Mouse (Mus musculus): ENCODE data around the gene Snrpc. TPM values are rescaled to one million over a fixed set of nuclear protein-coding genes. Genes with fewer than 3 reads are reported as not detected.

Snrpc gene
- polyA plus RNA-seq, 1 experiment from 2014 or later: 242 TPM

DNA sequence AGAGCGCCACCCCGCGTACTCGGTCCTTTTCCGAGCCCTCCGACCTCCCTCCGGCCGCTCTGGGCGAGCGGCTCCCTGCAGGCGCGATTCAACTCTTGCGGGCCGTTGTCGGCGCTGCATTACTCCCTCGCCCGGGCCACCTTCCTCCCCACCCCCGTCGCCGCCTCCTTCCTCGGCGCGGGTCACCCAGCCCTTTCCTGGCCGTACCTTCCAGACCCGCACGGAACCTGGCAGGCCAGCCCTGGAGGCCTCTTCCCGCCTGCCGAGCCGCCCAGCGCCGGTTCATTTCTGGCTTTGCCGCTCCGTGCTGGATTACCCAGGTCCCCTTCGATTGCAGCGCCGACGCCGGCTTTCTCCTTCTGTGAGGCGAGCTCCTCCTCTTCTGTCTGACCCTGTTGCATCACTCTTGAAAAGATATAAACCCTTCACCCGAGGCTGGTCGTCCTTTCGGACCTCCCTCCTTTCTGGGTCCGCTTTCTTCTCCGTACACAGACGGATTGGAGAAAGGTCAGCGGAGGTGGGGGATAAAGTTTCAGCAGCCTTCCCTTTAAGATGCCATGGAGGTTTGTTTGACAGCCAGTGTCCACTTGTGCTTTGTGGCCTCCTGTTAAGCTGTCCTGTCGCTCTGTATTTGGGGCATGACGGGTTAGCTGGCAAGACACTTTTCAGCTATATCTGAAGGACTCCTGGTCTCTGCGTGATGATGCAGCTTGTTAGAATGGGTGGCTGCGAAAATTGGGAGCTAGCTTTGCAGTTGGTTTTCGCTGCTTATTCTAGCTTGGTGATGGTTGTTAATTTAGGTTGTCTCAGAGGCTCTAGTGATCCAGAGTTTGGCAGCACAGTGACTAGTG lies 19.1 kb downstream of the Snrpc start:
- H3K27me3 ChIP-seq (replicated peaks; ENCODE audit: control insufficient read depth, insufficient read depth, low read length): no peaks in the 10 kb centered on the region
- H3K4me1 ChIP-seq (ENCODE audit: control insufficient read depth, insufficient read depth, low read length): peaks cover 18% of the 10 kb centered on the region
- peak overlapping the region; percentile 94 for H3K4me3 ChIP-seq (ENCODE audit: low read length)
- H3K27ac ChIP-seq (ENCODE audit: low read length): peak overlapping the region; percentile 81
- H3K9me3 ChIP-seq (ENCODE audit: control insufficient read depth, low read length): no peaks in the 10 kb centered on the region
- H3K9ac ChIP-seq (ENCODE audit: low read depth, low read length): peak overlapping the region; percentile 92
- peak; percentile 78 for ATAC-seq
- 1% methylated on average over 52 of the region's 52 CpGs for WGBS
- peak overlapping the region; percentile 92 for H3K4me2 ChIP-seq (ENCODE audit: low read depth, low read length)
- peaks cover 3% of the 10 kb centered on the region; the same call in 1 of the 2 replicates for H3K36me3 ChIP-seq (ENCODE audit: control insufficient read depth, insufficient read depth, low read length)

DNA sequence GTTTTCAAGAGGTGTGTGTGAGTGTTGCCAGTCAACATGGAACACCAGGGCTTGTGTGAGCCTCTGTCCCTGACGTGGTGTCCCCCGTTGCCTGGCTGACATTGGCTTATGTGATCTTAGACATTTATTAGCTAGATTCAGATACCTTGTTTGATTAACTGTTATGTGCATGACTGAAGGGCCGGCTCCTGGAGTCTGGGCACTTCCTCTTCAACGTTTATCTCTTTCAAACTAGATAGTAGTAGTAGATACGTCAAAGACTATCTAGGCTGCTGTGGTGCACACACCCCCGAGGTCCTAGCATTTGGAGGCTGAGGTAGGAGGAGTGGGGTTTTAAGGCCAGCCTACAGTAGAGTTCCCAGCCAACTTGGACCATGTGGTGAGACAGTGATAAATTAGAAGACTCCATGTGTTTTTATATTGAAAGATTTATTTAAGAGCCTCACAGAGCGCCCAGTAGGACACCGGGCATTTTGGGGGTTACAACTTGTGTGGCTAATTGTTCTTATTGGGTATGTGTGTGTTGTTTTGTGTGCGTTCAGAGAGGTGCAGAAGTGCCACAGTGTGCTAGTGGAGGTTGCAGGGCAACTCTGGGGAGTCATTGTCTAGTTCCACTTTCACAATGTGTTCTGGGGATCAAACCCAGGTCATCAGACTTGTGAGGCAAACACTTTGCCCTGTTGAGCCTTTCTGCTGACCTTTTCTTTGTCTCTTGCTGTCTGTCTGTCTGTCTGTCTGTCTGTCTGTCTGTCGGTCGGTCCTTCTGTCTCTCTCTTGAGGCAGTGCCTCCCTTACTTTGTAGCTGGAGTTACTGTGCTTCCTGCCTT lies 19.9 kb downstream of the Snrpc start:
- no peaks in the 10 kb centered on the region for H3K36me3 ChIP-seq (ENCODE audit: control insufficient read depth, insufficient read depth, low read length)
- 40% methylated on average over 11 of the region's 11 CpGs for WGBS
- H3K4me2 ChIP-seq (ENCODE audit: low read depth, low read length): peak overlapping the region; percentile 92
- no peak for ATAC-seq
- no peaks in the 10 kb centered on the region for H3K9me3 ChIP-seq (ENCODE audit: control insufficient read depth, low read length)
- peak overlapping the region; percentile 94 for H3K4me3 ChIP-seq (ENCODE audit: low read length)
- peaks cover 18% of the 10 kb centered on the region for H3K4me1 ChIP-seq (ENCODE audit: control insufficient read depth, insufficient read depth, low read length)
- no peak overlapping the region for H3K27ac ChIP-seq (ENCODE audit: low read length)
- peak overlapping the region; percentile 92 for H3K9ac ChIP-seq (ENCODE audit: low read depth, low read length)
- H3K27me3 ChIP-seq (replicated peaks; ENCODE audit: control insufficient read depth, insufficient read depth, low read length): no peaks in the 10 kb centered on the region

GRCm38 (mm10) chr17:27859131-27859530 lies 21.2 kb downstream of the Snrpc start:
- Histone ChIP-seq H3K9ac (ENCODE audit: low read depth, low read length) (no peak overlapping the region), H3K27ac (ENCODE audit: low read length) (no peak overlapping the region), H3K4me2 (ENCODE audit: low read depth, low read length) (no peak overlapping the region), H3K27me3 (replicated peaks; ENCODE audit: control insufficient read depth, insufficient read depth, low read length) (no peaks in the 10 kb centered on the region), H3K36me3 (ENCODE audit: control insufficient read depth, insufficient read depth, low read length) (no peaks in the 10 kb centered on the region), H3K9me3 (ENCODE audit: control insufficient read depth, low read length) (no peaks in the 10 kb centered on the region), H3K4me1 (ENCODE audit: control insufficient read depth, insufficient read depth, low read length) (peaks cover 18% of the 10 kb centered on the region), H3K4me3 (ENCODE audit: low read length) (no peak overlapping the region)
- no peak for ATAC-seq
- WGBS: 57% methylated on average over 2 of the region's 2 CpGs

DNA sequence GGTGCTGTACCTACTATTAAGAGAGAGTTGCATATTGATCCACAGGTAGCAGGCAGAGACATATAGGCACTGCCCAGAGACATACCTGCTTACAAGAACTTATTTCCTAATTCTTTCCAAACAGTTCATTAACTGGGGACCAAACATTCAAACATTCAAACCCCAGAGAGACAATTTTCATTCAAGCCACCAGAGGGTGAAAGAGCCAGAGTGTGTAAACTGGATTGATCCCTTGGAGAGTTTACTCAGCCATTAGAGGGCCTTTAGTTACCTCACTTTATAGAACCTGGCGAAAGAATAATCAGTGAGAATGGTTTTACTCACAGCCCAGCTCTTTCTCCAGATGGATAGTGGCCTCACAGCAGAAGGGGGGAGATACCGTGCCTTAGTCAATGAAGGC lies 27.5 kb downstream of the Snrpc start:
- H3K9ac ChIP-seq (ENCODE audit: low read depth, low read length): no peak overlapping the region
- 69% methylated on average over 2 of the region's 2 CpGs for WGBS
- H3K36me3 ChIP-seq (ENCODE audit: control insufficient read depth, insufficient read depth, low read length): no peaks in the 10 kb centered on the region
- no peak overlapping the region for H3K27ac ChIP-seq (ENCODE audit: low read length)
- H3K9me3 ChIP-seq (ENCODE audit: control insufficient read depth, low read length): no peaks in the 10 kb centered on the region
- peaks cover 6% of the 10 kb centered on the region for H3K4me1 ChIP-seq (ENCODE audit: control insufficient read depth, insufficient read depth, low read length)
- H3K27me3 ChIP-seq (replicated peaks; ENCODE audit: control insufficient read depth, insufficient read depth, low read length): no peaks in the 10 kb centered on the region
- no peak overlapping the region for H3K4me3 ChIP-seq (ENCODE audit: low read length)
- ATAC-seq: no peak
- H3K4me2 ChIP-seq (ENCODE audit: low read depth, low read length): no peak overlapping the region

DNA sequence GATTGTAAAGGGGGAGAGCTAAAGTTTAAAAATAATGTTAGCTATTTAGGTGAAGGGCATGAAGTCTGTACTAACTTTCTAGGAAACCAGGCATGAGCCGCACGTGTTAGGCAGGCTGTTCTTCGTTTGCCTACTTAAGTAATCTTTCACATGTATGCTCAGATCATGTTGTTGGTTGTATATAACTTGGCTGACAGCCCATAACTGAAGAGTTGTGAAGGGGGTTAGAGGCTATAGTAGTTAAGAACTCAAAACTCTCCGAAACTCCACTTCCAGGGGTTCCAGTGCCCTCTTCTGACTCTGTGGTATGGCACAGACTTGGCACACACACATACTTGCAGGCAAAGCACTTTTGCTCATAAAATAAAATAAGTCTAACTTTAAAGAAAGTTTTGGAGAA lies 28.8 kb downstream of the Snrpc start:
- WGBS: 67% methylated on average over 4 of the region's 4 CpGs
- Histone ChIP-seq H3K27me3 (replicated peaks; ENCODE audit: control insufficient read depth, insufficient read depth, low read length) (no peaks in the 10 kb centered on the region), H3K9me3 (ENCODE audit: control insufficient read depth, low read length) (no peaks in the 10 kb centered on the region), H3K27ac (ENCODE audit: low read length) (no peak overlapping the region), H3K4me1 (ENCODE audit: control insufficient read depth, insufficient read depth, low read length) (peaks cover 6% of the 10 kb centered on the region), H3K4me3 (ENCODE audit: low read length) (no peak overlapping the region), H3K4me2 (ENCODE audit: low read depth, low read length) (no peak overlapping the region), H3K36me3 (ENCODE audit: control insufficient read depth, insufficient read depth, low read length) (no peaks in the 10 kb centered on the region), H3K9ac (ENCODE audit: low read depth, low read length) (no peak overlapping the region)
- no peak for ATAC-seq

- 94% methylated on average over 3 of the region's 3 CpGs for WGBS
- ATAC-seq: no peak
Observed at GRCm38 (mm10) chr17:27871851-27872250, 33.9 kb downstream of the Snrpc start.

GRCm38 (mm10) chr17:27873583-27873982 lies 35.6 kb downstream of the Snrpc start:
- WGBS: 53% methylated on average over 3 of the region's 3 CpGs
- ATAC-seq: no peak

More at GRCm38 (mm10) chr17:27871851-27872250, 33.9 kb downstream of the Snrpc start:
- Histone ChIP-seq H3K4me2 (ENCODE audit: low read depth, low read length) (no peak overlapping the region), H3K36me3 (ENCODE audit: control insufficient read depth, insufficient read depth, low read length) (no peaks in the 10 kb centered on the region), H3K4me1 (ENCODE audit: control insufficient read depth, insufficient read depth, low read length) (peaks cover 9% of the 10 kb centered on the region; the same call in 1 of the 2 replicates), H3K27me3 (replicated peaks; ENCODE audit: control insufficient read depth, insufficient read depth, low read length) (no peaks in the 10 kb centered on the region), H3K9ac (ENCODE audit: low read depth, low read length) (no peak overlapping the region), H3K27ac (ENCODE audit: low read length) (no peak overlapping the region), H3K4me3 (ENCODE audit: low read length) (no peak overlapping the region), H3K9me3 (ENCODE audit: control insufficient read depth, low read length) (no peaks in the 10 kb centered on the region)

GRCm38 (mm10) chr17:27874510-27874909 lies 36.6 kb downstream of the Snrpc start:
- Histone ChIP-seq H3K4me1 (ENCODE audit: control insufficient read depth, insufficient read depth, low read length) (peaks cover 9% of the 10 kb centered on the region; the same call in 1 of the 2 replicates), H3K36me3 (ENCODE audit: control insufficient read depth, insufficient read depth, low read length) (no peaks in the 10 kb centered on the region; the same call in 1 of the 2 replicates), H3K9me3 (ENCODE audit: control insufficient read depth, low read length) (no peaks in the 10 kb centered on the region), H3K27ac (ENCODE audit: low read length) (0 out of 2 replicates have a peak overlapping the region, but pooled peaks have one; percentile 14), H3K4me3 (ENCODE audit: low read length) (no peak overlapping the region), H3K27me3 (replicated peaks; ENCODE audit: control insufficient read depth, insufficient read depth, low read length) (no peaks in the 10 kb centered on the region), H3K9ac (ENCODE audit: low read depth, low read length) (no peak overlapping the region), H3K4me2 (ENCODE audit: low read depth, low read length) (0 out of 2 replicates have a peak overlapping the region, but pooled peaks have one; percentile 7)
- ATAC-seq: peak; percentile 93
- 52% methylated on average over 5 of the region's 5 CpGs for WGBS

More at GRCm38 (mm10) chr17:27873583-27873982, 35.6 kb downstream of the Snrpc start:
- H3K4me3 ChIP-seq (ENCODE audit: low read length): no peak overlapping the region
- no peak overlapping the region for H3K9ac ChIP-seq (ENCODE audit: low read depth, low read length)
- H3K27ac ChIP-seq (ENCODE audit: low read length): no peak overlapping the region
- no peaks in the 10 kb centered on the region for H3K27me3 ChIP-seq (replicated peaks; ENCODE audit: control insufficient read depth, insufficient read depth, low read length)
- peaks cover 9% of the 10 kb centered on the region; the same call in 1 of the 2 replicates for H3K4me1 ChIP-seq (ENCODE audit: control insufficient read depth, insufficient read depth, low read length)
- H3K4me2 ChIP-seq (ENCODE audit: low read depth, low read length): no peak overlapping the region
- no peaks in the 10 kb centered on the region for H3K9me3 ChIP-seq (ENCODE audit: control insufficient read depth, low read length)
- H3K36me3 ChIP-seq (ENCODE audit: control insufficient read depth, insufficient read depth, low read length): no peaks in the 10 kb centered on the region; the same call in 1 of the 2 replicates

GRCm38 (mm10) chr17:27881518-27881917 lies 43.6 kb downstream of the Snrpc start:
- no peaks in the 10 kb centered on the region for H3K27me3 ChIP-seq (replicated peaks; ENCODE audit: control insufficient read depth, insufficient read depth, low read length)

More at GRCm38 (mm10) chr17:27881518-27881917, 43.6 kb downstream of the Snrpc start:
- WGBS: 61% methylated on average over 11 of the region's 11 CpGs
- no peaks in the 10 kb centered on the region for H3K4me1 ChIP-seq (ENCODE audit: control insufficient read depth, insufficient read depth, low read length)
- H3K9ac ChIP-seq (ENCODE audit: low read depth, low read length): no peak overlapping the region
- H3K27ac ChIP-seq (ENCODE audit: low read length): no peak overlapping the region
- no peaks in the 10 kb centered on the region for H3K9me3 ChIP-seq (ENCODE audit: control insufficient read depth, low read length)
- no peak for ATAC-seq
- H3K4me3 ChIP-seq (ENCODE audit: low read length): no peak overlapping the region
- no peak overlapping the region for H3K4me2 ChIP-seq (ENCODE audit: low read depth, low read length)
- peaks cover 12% of the 10 kb centered on the region for H3K36me3 ChIP-seq (ENCODE audit: control insufficient read depth, insufficient read depth, low read length)
